In genomic region chr16:35229582-35229981, GRCm38 (mm10) we compare ENCODE assay signal across 11 mouse cellular contexts.
DNase-seq lines count a peak whose midpoint lies in the region; ATAC-seq and TF ChIP-seq lines count a peak whose summit lies in the region.
"Had no signal": no experiment of that assay in that cellular context is flagged by ENCODE, and none has a peak within 500 bp of the region (broad histone marks: within the 10 kb centered on the region; RNA-seq: fewer than 3 reads in every experiment).

No protein-coding gene starts in this region.

- no peak for DNase-seq in forebrain, embryonic 11.5 days (ENCODE audit: low spot score)
- DNase-seq in midbrain, postnatal 0 days (ENCODE audit: low spot score) = no peak
- DNase-seq in limb, embryonic 10.5 days (ENCODE audit: low spot score) = no peak
- DNase-seq in thymus, postnatal 4 days = peak; percentile 80
- DNase-seq in left cerebral cortex, postnatal 36 days (ENCODE audit: low spot score in 2 of 2) = no peak
- DNase-seq in urinary bladder, adult 2 months (ENCODE audit: low spot score) = no peak
- DNase-seq: cerebellum, adult 2 months; kidney, adult 18-20 months; lung, postnatal 36 days had no signal

- no peaks in the 10 kb centered on the region for H3K27me3 ChIP-seq in forebrain, embryonic 11.5 days (ENCODE audit: control insufficient read depth, insufficient read depth, low read length)
- H3K27me3 ChIP-seq in forebrain, embryonic 16.5 days (replicated peaks; ENCODE audit: control insufficient read depth, insufficient read depth, low read length) = no peaks in the 10 kb centered on the region
- no peaks in the 10 kb centered on the region for H3K27me3 ChIP-seq in midbrain, embryonic 13.5 days
- H3K27me3 ChIP-seq in midbrain, postnatal 0 days (ENCODE audit: insufficient read depth, low read length) = no peaks in the 10 kb centered on the region
- H3K27me3 ChIP-seq in limb, embryonic 10.5 days (ENCODE audit: low read depth, poor library complexity, severe bottlenecking) = no peaks in the 10 kb centered on the region

- H3K36me3 ChIP-seq in forebrain, embryonic 11.5 days (ENCODE audit: control insufficient read depth, insufficient read depth, low read length) = no peaks in the 10 kb centered on the region
- H3K36me3 ChIP-seq in forebrain, embryonic 16.5 days (ENCODE audit: control insufficient read depth, insufficient read depth) = no peaks in the 10 kb centered on the region
- H3K36me3 ChIP-seq in midbrain, embryonic 13.5 days = no peaks in the 10 kb centered on the region
- H3K36me3 ChIP-seq in midbrain, postnatal 0 days (ENCODE audit: insufficient read depth, low read length) = no peaks in the 10 kb centered on the region; the same call in 1 of the 2 replicates
- no peaks in the 10 kb centered on the region for H3K36me3 ChIP-seq in limb, embryonic 10.5 days

- intact Hi-C loops in left cerebral cortex, postnatal 36 days (cut with DNase I) = no loop called here

- peaks cover 5% of the 10 kb centered on the region; the same call in 1 of the 2 replicates for H3K4me1 ChIP-seq in forebrain, embryonic 11.5 days (replicated peaks; ENCODE audit: control insufficient read depth, insufficient read depth, low read length)
- peaks cover 2% of the 10 kb centered on the region; the same call in 1 of the 2 replicates for H3K4me1 ChIP-seq in forebrain, embryonic 16.5 days (replicated peaks; ENCODE audit: control insufficient read depth, insufficient read depth, low read length)
- peaks cover 15% of the 10 kb centered on the region for H3K4me1 ChIP-seq in midbrain, embryonic 13.5 days (replicated peaks)
- no peaks in the 10 kb centered on the region for H3K4me1 ChIP-seq in midbrain, postnatal 0 days (ENCODE audit: insufficient read depth, low read length)
- peaks cover 29% of the 10 kb centered on the region for H3K4me1 ChIP-seq in limb, embryonic 10.5 days

- 65% methylated on average over 11 of the region's 11 CpGs for WGBS in forebrain, embryonic 11.5 days
- 46% methylated on average over 11 of the region's 11 CpGs for WGBS in forebrain, embryonic 16.5 days
- WGBS in midbrain, embryonic 13.5 days = 54% methylated on average over 11 of the region's 11 CpGs
- 51% methylated on average over 11 of the region's 11 CpGs for WGBS in midbrain, postnatal 0 days
- WGBS in limb, embryonic 10.5 days = 74% methylated on average over 11 of the region's 11 CpGs

- no peak overlapping the region for H3K27ac ChIP-seq in forebrain, embryonic 11.5 days (ENCODE audit: low read depth, low read length)
- H3K27ac ChIP-seq in forebrain, embryonic 16.5 days (ENCODE audit: low read length) = no peak overlapping the region
- H3K27ac ChIP-seq in midbrain, embryonic 13.5 days = no peak overlapping the region
- no peak overlapping the region for H3K27ac ChIP-seq in midbrain, postnatal 0 days (ENCODE audit: low read depth, low read length)
- peak overlapping the region; percentile 16; the same call in 1 of the 2 replicates for H3K27ac ChIP-seq in limb, embryonic 10.5 days

- no peaks in the 10 kb centered on the region for H3K9me3 ChIP-seq in forebrain, embryonic 11.5 days (ENCODE audit: control insufficient read depth, low read length)
- no peaks in the 10 kb centered on the region for H3K9me3 ChIP-seq in forebrain, embryonic 16.5 days (ENCODE audit: control insufficient read depth, low read length)
- H3K9me3 ChIP-seq in midbrain, embryonic 13.5 days = no peaks in the 10 kb centered on the region
- H3K9me3 ChIP-seq in midbrain, postnatal 0 days (ENCODE audit: low read length) = no peaks in the 10 kb centered on the region
- H3K9me3 ChIP-seq in limb, embryonic 10.5 days (replicated peaks) = no peaks in the 10 kb centered on the region

- TF ChIP-seq CTCF in midbrain, postnatal 0 days (IDR thresholded peaks at IDR 0.05) = no peak

- peak overlapping the region; percentile 31; the same call in 1 of the 2 replicates for H3K9ac ChIP-seq in forebrain, embryonic 11.5 days (ENCODE audit: low read length)
- no peak overlapping the region for H3K9ac ChIP-seq in forebrain, embryonic 16.5 days (replicated peaks; ENCODE audit: low read depth, low read length)
- no peak overlapping the region for H3K9ac ChIP-seq in midbrain, embryonic 13.5 days (replicated peaks)
- no peak overlapping the region for H3K9ac ChIP-seq in midbrain, postnatal 0 days (replicated peaks; ENCODE audit: low read length, poor library complexity, severe bottlenecking)

- H3K4me2 ChIP-seq in forebrain, embryonic 11.5 days (ENCODE audit: low read depth, low read length, severe bottlenecking) = no peak overlapping the region
- H3K4me2 ChIP-seq in forebrain, embryonic 16.5 days (ENCODE audit: low read length) = no peak overlapping the region
- H3K4me2 ChIP-seq in midbrain, embryonic 13.5 days (replicated peaks) = no peak overlapping the region
- no peak overlapping the region for H3K4me2 ChIP-seq in midbrain, postnatal 0 days (ENCODE audit: low read depth, low read length, poor library complexity, severe bottlenecking)

- ATAC-seq in forebrain, embryonic 11.5 days (replicated peaks; ENCODE audit: low FRiP score) = no peak
- ATAC-seq in forebrain, embryonic 16.5 days = no peak
- peak; percentile 49 for ATAC-seq in midbrain, embryonic 13.5 days
- ATAC-seq in midbrain, postnatal 0 days (ENCODE audit: low FRiP score) = no peak

- H3K4me3 ChIP-seq in forebrain, embryonic 11.5 days (ENCODE audit: low read depth, low read length) = no peak overlapping the region
- H3K4me3 ChIP-seq in forebrain, embryonic 16.5 days (replicated peaks; ENCODE audit: low read length) = no peak overlapping the region
- H3K4me3 ChIP-seq in midbrain, embryonic 13.5 days (replicated peaks) = no peak overlapping the region
- no peak overlapping the region for H3K4me3 ChIP-seq in midbrain, postnatal 0 days (ENCODE audit: low read depth, low read length)
- no peak overlapping the region for H3K4me3 ChIP-seq in limb, embryonic 10.5 days
